Mouse (Mus musculus) heart, embryonic 10.5 days (tissue): Measurements from ENCODE around the gene Ncf2. TPM values are rescaled to one million over a fixed set of nuclear protein-coding genes. Genes with fewer than 3 reads are reported as not detected.
A peak's percentile ranks its signal among the peaks of the same experiment; 100 is the strongest.

Experiments used
- DNase-seq: peaks from one replicate; pipeline ENCODE4 v3.0.0-alpha.2; 2017; ENCODE audit warnings: low spot score
- H3K27ac ChIP-seq: fragments of 300-500 bp; sonication (generic); 2 replicates; pipeline ENCODE4 v1.5.1; 2016; ENCODE audit warnings: mild to moderate bottlenecking
- H3K27me3 ChIP-seq: fragments of 300-500 bp; sonication (generic); 2 replicates; pipeline ENCODE4 v1.6.1; 2016; ENCODE audit warnings: mild to moderate bottlenecking; ENCODE audit not compliant: poor library complexity, insufficient read depth, severe bottlenecking
- H3K36me3 ChIP-seq: fragments of 300-500 bp; sonication (generic); 2 replicates; pipeline ENCODE4 v1.6.1; 2016; ENCODE audit warnings: mild to moderate bottlenecking, moderate library complexity
- H3K4me1 ChIP-seq: fragments of 300-500 bp; sonication (generic); 2 replicates; pipeline ENCODE4 v1.6.1; 2016; ENCODE audit warnings: mild to moderate bottlenecking
- H3K4me3 ChIP-seq: fragments of 300-500 bp; sonication (generic); 2 replicates; pipeline ENCODE4 v1.5.1; 2016; ENCODE audit warnings: mild to moderate bottlenecking, moderate library complexity
- H3K9me3 ChIP-seq: fragments of 300-500 bp; sonication (generic); 2 replicates; pipeline ENCODE4 v1.6.1; 2016; ENCODE audit warnings: mild to moderate bottlenecking, moderate library complexity
- WGBS: fragments of 180-500 bp; shearing (Covaris S2); methylation state at CpG from one replicate; pipeline ENCODE4 v1.1.7; 2016; 5-methylcytosine and 5-hydroxymethylcytosine counted together
- polyA plus RNA-seq: library from polyadenylated mRNA; unstranded; fragments of >200 nt; fragmentation: Nextera tagmentation; extraction: Ambion mirVana; gene quantifications from 2 replicates; pipeline ENCODE4 v1.2.1, GENCODE M21; 2016

Ncf2 gene
- polyA plus RNA-seq, 1 experiment from 2014 or later, result 3.5 TPM

GRCm38 (mm10) chr1:152826446-152826845 is 26.5 kb downstream of the Ncf2 start:
- no peak overlapping the region for H3K27ac ChIP-seq
- 75% methylated on average over 5 of the region's 5 CpGs for WGBS
- H3K4me1 ChIP-seq, result peaks cover 5% of the 10 kb centered on the region
- no peak overlapping the region for H3K4me3 ChIP-seq
- peak; percentile 56 for DNase-seq
- 0 out of 2 replicates have a peak, but pooled peaks cover 3% of the 10 kb centered on the region for H3K9me3 ChIP-seq
- H3K27me3 ChIP-seq, result no peaks in the 10 kb centered on the region
- H3K36me3 ChIP-seq, result no peaks in the 10 kb centered on the region

DNA sequence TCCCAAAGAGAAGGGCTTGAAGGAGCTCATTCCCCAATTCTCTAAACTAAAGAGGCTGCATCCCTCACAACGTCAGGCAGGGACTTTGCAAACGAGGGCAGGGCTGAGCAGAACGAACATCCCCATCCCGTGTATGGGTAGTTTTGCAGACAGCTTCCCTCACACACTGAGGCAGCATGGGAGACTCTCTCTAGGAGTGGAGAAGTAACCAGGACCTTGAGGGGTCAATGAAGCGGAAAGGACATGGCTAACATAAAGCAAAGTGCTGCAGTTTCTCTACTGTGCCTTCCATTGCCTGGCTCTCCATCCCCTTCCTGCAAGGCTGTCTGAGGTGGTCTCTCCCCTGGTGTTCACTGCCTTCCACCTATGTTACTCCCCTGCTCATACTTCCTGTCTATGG is 28.2 kb downstream of the Ncf2 start:
- H3K27me3 ChIP-seq, result no peaks in the 10 kb centered on the region
- no peak overlapping the region for H3K4me3 ChIP-seq
- 78% methylated on average over 5 of the region's 5 CpGs for WGBS
- H3K9me3 ChIP-seq, result no peaks in the 10 kb centered on the region
- peaks cover 5% of the 10 kb centered on the region for H3K4me1 ChIP-seq
- 0 out of 2 replicates have a peak, but pooled peaks cover 2% of the 10 kb centered on the region for H3K36me3 ChIP-seq
- DNase-seq, result no peak
- no peak overlapping the region for H3K27ac ChIP-seq

- WGBS, result 75% methylated on average over 10 of the region's 10 CpGs
- no peaks in the 10 kb centered on the region for H3K27me3 ChIP-seq
- H3K9me3 ChIP-seq, result no peaks in the 10 kb centered on the region
- peaks cover 5% of the 10 kb centered on the region for H3K4me1 ChIP-seq
- H3K36me3 ChIP-seq, result 0 out of 2 replicates have a peak, but pooled peaks cover 2% of the 10 kb centered on the region
- H3K4me3 ChIP-seq, result no peak overlapping the region
- no peak overlapping the region for H3K27ac ChIP-seq
- DNase-seq, result peak; percentile 48
These were observed 28.8 kb downstream of the Ncf2 start for GRCm38 (mm10) chr1:152828637-152829355.

DNA sequence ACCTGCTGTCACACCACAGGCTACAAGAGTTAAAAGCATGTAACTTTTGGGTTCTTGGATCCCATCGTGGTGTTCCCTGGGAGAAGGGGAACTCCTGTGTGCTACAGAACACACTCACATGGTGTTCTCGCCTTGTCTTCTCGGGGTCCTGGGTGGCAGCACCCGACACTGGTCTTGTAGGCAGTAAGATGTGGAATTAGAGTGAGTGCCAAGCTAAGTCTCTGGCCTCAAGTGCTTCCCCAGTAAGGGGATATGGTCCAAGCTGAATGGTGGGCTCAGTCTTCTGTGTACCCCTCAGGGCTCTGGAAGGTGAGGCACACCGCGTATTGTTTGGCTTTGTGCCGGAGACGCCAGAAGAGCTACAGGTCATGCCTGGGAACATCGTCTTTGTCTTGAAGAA is 30.1 kb downstream of the Ncf2 start:
- Histone ChIP-seq H3K4me1 (peaks cover 5% of the 10 kb centered on the region), H3K9me3 (no peaks in the 10 kb centered on the region), H3K27ac (no peak overlapping the region), H3K4me3 (no peak overlapping the region), H3K36me3 (peaks cover 3% of the 10 kb centered on the region; the same call in 1 of the 2 replicates), H3K27me3 (no peaks in the 10 kb centered on the region)
- WGBS, result 92% methylated on average over 9 of the region's 9 CpGs
- peak; percentile 71 for DNase-seq

GRCm38 (mm10) chr1:152831003-152831402 is 31.0 kb downstream of the Ncf2 start:
- peaks cover 5% of the 10 kb centered on the region for H3K4me1 ChIP-seq
- no peak for DNase-seq
- no peak overlapping the region for H3K4me3 ChIP-seq
- peaks cover 12% of the 10 kb centered on the region for H3K36me3 ChIP-seq
- H3K27ac ChIP-seq, result no peak overlapping the region
- no peaks in the 10 kb centered on the region for H3K9me3 ChIP-seq
- whole genome bisulfite sequencing, result 84% methylated on average over 8 of the region's 8 CpGs
- no peaks in the 10 kb centered on the region for H3K27me3 ChIP-seq

GRCm38 (mm10) chr1:152831619-152832018 is 31.6 kb downstream of the Ncf2 start:
- no peak overlapping the region for H3K4me3 ChIP-seq
- H3K27me3 ChIP-seq, result no peaks in the 10 kb centered on the region
- peaks cover 18% of the 10 kb centered on the region for H3K36me3 ChIP-seq
- 80% methylated on average over 5 of the region's 5 CpGs for WGBS
- no peaks in the 10 kb centered on the region for H3K9me3 ChIP-seq
- DNase-seq, result no peak
- H3K4me1 ChIP-seq, result peaks cover 5% of the 10 kb centered on the region
- no peak overlapping the region for H3K27ac ChIP-seq

DNA sequence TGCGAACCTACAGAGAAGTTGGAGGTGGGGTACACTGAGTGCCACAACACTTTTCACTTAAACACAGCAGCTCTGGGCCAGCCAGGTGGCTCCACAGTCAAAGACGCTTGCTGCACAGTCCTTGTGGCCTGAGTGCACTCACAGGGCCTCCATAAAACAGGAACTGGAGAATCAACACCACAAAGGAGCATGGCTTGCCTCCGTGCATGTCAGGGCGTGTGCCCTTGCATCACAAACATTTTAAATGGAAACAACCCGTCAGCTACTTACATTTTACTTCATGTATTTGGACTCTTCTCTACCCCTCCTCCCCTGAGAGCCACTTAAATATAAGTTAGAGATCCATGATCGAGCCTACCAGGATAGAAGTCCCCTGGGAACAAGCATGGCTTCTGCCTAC is 32.3 kb downstream of the Ncf2 start:
- peaks cover 5% of the 10 kb centered on the region for H3K4me1 ChIP-seq
- no peak for DNase-seq
- no peaks in the 10 kb centered on the region for H3K27me3 ChIP-seq
- H3K27ac ChIP-seq, result no peak overlapping the region
- peaks cover 25% of the 10 kb centered on the region for H3K36me3 ChIP-seq
- H3K4me3 ChIP-seq, result no peak overlapping the region
- H3K9me3 ChIP-seq, result no peaks in the 10 kb centered on the region
- WGBS, result 83% methylated on average over 6 of the region's 6 CpGs

DNA sequence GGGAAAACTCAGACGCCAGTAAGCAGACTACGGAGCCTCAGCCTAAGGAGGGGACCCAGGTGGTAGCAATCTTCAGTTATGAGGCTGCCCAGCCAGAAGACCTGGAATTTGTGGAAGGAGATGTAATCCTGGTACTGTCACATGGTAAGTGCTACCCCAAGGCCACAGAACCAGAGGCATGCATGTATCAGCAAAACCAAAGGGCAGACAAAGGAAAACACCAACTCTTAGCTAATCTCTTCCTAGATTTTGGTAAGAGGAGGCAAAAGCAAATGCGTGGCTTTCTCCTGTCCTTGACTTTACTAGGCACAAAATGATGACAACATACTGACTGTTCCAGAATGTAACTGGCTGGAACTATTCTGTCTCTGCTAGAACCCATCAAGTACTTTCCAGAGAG is 35.1 kb downstream of the Ncf2 start:
- WGBS, result 94% methylated on average over 3 of the region's 3 CpGs
- no peak for DNase-seq
- H3K36me3 ChIP-seq, result peaks cover 50% of the 10 kb centered on the region

DNA sequence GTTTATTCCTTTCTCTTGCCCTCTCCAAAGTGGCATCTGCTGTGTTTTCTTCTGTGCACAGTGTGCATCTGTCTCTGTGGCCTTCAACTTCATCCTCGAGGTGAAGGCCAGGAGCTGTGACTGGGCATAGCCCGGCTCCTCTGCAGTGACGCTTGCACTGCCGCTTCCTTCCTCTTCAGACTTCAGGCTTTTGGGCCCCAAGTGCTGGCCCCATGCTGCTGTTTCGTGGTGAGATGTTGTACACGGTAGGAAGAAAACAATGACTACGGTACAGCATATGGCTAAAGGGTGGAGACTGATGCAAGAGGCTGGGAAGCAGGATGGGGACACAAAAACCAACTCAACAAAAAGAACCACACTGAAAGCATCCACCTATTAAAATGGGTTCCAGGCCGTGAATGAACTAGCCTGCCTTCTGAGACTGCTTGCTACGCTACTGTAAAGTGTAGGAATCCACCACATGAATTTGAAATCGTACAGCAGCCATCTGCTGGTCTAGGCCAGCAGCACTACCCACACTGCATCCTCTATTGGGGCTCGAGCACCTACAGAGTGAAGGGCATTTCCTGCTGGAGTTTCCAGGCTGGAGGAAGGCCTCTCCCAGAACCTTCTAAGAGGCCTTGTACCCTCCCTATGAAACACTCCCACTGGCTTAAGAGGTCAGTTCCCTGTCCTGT is 38.2 kb downstream of the Ncf2 start:
- 85% methylated on average over 11 of the region's 11 CpGs for WGBS
- no peaks in the 10 kb centered on the region for H3K27me3 ChIP-seq
- no peak overlapping the region for H3K4me3 ChIP-seq
- no peaks in the 10 kb centered on the region for H3K9me3 ChIP-seq
- H3K36me3 ChIP-seq, result peaks cover 77% of the 10 kb centered on the region
- no peak for DNase-seq
- no peaks in the 10 kb centered on the region for H3K4me1 ChIP-seq
- H3K27ac ChIP-seq, result no peak overlapping the region

More for the DNA sequence above, 35.1 kb downstream of the Ncf2 start:
- no peaks in the 10 kb centered on the region for H3K27me3 ChIP-seq
- H3K4me1 ChIP-seq, result no peaks in the 10 kb centered on the region
- H3K4me3 ChIP-seq, result no peak overlapping the region
- H3K9me3 ChIP-seq, result no peaks in the 10 kb centered on the region
- H3K27ac ChIP-seq, result no peak overlapping the region

DNA sequence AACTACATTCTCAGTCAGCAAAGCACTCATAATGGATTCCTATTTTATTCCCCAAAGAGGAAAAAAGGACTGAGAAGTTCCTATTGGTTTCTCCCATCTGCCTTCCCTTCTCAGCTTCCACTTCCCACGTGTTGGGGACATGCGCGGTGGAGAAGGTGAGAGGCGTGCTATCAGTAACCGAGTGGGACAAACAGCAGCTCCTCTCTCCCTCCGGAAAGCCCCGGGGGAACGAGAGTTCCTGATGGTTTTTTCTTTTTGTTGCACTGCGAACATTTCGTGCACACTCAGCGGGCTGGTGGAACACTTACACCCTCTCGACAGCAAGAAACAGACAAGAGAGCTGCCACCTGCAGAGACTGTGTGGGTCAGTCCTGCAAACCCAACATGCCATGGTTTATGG is 38.8 kb downstream of the Ncf2 start:
- DNase-seq, result no peak
- H3K4me1 ChIP-seq, result no peaks in the 10 kb centered on the region
- WGBS, result 88% methylated on average over 12 of the region's 12 CpGs
- H3K27ac ChIP-seq, result no peak overlapping the region
- H3K36me3 ChIP-seq, result peaks cover 83% of the 10 kb centered on the region
- H3K4me3 ChIP-seq, result no peak overlapping the region
- H3K27me3 ChIP-seq, result no peaks in the 10 kb centered on the region
- H3K9me3 ChIP-seq, result no peaks in the 10 kb centered on the region

DNA sequence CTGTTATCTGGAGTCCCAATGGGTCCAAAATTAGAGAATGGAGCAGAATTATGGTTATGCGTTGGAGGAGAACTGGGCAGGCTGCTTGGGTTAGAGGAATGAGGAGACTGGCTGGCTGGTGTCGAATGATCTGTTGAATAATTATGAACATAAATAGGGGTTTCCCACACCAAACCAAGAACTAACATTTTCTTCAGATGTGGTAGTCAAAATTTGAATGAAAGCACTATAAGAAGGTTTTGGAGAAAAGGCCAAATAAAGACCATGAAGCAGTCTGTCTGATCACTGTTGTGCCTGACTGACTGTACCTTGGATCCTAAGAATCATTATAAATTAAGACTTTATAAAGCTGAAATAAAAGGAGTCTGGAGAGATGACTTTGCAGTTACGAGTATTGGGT is 40.3 kb downstream of the Ncf2 start:
- WGBS, result 87% methylated on average over 3 of the region's 3 CpGs
- peaks cover 95% of the 10 kb centered on the region for H3K36me3 ChIP-seq

GRCm38 (mm10) chr1:152841057-152841456 is 41.1 kb downstream of the Ncf2 start:
- H3K27ac ChIP-seq, result no peak overlapping the region
- H3K4me1 ChIP-seq, result no peaks in the 10 kb centered on the region; the same call in 1 of the 2 replicates
- DNase-seq, result no peak
- H3K4me3 ChIP-seq, result no peak overlapping the region
- WGBS, result 91% methylated on average over 2 of the region's 2 CpGs
- H3K36me3 ChIP-seq, result peaks cover 95% of the 10 kb centered on the region
- H3K9me3 ChIP-seq, result no peaks in the 10 kb centered on the region
- H3K27me3 ChIP-seq, result no peaks in the 10 kb centered on the region

More for the DNA sequence above, 40.3 kb downstream of the Ncf2 start:
- no peaks in the 10 kb centered on the region for H3K27me3 ChIP-seq
- H3K4me3 ChIP-seq, result no peak overlapping the region
- no peaks in the 10 kb centered on the region for H3K9me3 ChIP-seq
- H3K27ac ChIP-seq, result no peak overlapping the region
- no peak for DNase-seq
- no peaks in the 10 kb centered on the region; the same call in 1 of the 2 replicates for H3K4me1 ChIP-seq

- 89% methylated on average over 1 of the region's 1 CpGs for WGBS
- Histone ChIP-seq H3K27me3 (no peaks in the 10 kb centered on the region), H3K4me3 (no peak overlapping the region), H3K27ac (no peak overlapping the region), H3K36me3 (peaks cover 92% of the 10 kb centered on the region), H3K9me3 (no peaks in the 10 kb centered on the region), H3K4me1 (no peaks in the 10 kb centered on the region; the same call in 1 of the 2 replicates)
- no peak for DNase-seq
These were observed 44.6 kb downstream of the Ncf2 start for GRCm38 (mm10) chr1:152844634-152845033.
